Mouse (Mus musculus) CH12F3 (cell line): Measurements from ENCODE around the gene Mcm6.

Experiments used
- in situ Hi-C: fragments of 300-500 bp; cut with MboI; formaldehyde crosslinking; loops from 2 replicates; pipeline ENCODE4 v1.14.3; 2020; ENCODE audit warnings: low sequenced_read_pairs

Gene Mcm6

DNA sequence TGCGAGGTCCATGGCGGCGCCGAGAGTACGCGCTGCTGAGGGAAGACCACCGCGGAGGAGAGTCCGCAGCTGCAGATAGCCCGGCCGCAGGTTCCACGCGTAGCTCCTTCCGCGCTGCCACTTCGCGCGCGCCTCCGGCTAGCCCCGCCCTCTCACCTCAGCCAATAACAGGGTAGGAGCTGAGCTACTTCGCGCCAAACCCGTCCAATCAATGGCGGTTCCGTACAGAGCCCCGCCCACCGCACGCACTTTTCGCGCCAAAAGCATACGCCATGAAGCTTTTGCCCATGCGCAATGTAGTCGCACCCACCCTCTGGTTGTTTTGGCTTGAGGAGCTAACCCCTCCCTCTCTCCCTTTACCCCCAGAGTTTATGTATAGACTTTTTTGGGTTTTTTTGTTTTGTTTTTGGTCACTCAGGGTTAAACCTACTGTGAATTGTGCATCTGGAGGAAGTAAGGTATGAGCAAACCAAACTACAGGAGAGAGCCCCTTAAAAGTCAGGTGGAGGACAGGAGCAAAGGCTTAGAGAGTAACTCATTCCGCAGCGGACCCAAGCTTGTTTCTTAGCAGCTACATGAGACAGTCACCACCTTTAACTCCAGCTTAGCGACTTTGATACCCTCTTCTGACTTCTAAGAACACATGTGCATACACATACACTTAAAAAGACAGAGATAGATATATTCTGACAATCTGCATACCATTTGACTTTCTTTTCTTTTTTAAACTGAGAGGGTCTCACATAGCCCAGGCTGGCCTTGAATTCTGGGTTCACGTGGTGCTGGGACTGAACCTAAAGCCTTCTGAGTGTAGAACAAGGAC lies at the start of gene Mcm6:
Gene Mcm6 (minus strand): TSS at position 111 of the 823 bp plus-strand sequence.
- in situ Hi-C loops, result no loop called here

- in situ Hi-C loops, result no loop called here
Measured at GRCm38 (mm10) chr1:128406846-128407245, 47.4 kb upstream of the Mcm6 start.

DNA sequence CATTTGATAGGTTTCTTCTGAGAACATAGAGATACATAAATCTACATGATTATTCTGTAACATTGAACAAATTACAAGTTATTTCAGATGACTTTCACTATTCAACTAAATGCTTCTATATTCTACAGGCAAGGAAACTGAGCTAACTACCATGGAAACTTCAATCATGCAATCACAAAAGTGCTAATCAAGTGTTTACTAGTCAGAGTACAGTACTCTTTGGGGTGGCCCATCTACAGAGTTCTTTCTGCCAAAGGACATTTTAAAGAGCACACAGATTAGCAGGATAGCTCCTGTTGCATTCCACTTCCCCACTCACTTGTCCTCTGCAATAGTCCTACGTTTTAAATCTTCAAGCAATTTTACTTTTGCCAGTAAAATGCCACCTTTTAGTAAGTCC lies 46.2 kb upstream of the Mcm6 start:
- in situ Hi-C loops, result no loop called here

DNA sequence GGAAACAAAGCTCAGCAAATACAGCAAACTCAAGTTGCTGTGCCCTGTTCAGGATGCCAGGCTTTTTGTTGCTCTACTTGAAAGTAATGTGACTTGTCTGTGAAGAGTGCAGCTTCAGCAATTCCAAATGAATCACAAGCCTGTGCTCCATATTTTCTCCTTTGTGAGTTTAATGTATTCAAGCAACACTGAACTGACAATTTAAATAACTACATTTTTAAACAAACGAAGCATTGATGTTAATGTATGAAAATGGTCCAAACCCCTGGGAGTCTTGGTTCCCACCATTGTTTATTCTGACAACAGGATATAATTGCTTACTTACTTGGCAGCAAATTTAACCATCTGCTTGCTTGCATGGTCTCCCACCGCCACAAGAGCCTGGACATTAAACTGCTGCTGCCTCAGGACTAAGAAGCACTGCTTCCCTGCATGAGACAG lies 45.6 kb upstream of the Mcm6 start:
- in situ Hi-C loops, result no loop called here

- in situ Hi-C loops, result no loop called here
Measured at GRCm38 (mm10) chr1:128400926-128401325, 41.5 kb upstream of the Mcm6 start.

- in situ Hi-C loops, result no loop called here
Measured at GRCm38 (mm10) chr1:128399941-128400915, 40.8 kb upstream of the Mcm6 start.

GRCm38 (mm10) chr1:128398738-128399445 lies 39.4 kb upstream of the Mcm6 start:
- in situ Hi-C loops, result no loop called here

DNA sequence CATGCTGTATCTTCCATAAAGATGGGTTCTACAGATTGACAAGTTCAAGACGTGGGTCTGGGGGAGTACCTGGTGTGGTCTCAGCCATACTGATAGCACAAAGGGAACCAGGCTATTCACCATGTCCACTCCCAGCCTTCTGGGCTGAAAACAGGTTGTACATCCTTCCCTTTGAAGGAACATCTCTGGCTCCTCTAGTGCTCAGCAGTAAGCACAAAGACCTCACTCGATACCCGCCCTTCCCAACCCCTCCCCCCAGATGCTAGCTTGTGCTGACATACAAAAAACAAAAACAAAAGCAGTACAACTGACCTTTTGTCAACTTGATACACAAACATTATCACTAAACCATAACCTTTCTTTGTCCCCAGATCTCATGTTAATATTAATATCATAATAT lies 35.2 kb upstream of the Mcm6 start:
- in situ Hi-C loops, result no loop called here

GRCm38 (mm10) chr1:128392382-128392781 lies 32.9 kb upstream of the Mcm6 start:
- in situ Hi-C loops, result no loop called here

DNA sequence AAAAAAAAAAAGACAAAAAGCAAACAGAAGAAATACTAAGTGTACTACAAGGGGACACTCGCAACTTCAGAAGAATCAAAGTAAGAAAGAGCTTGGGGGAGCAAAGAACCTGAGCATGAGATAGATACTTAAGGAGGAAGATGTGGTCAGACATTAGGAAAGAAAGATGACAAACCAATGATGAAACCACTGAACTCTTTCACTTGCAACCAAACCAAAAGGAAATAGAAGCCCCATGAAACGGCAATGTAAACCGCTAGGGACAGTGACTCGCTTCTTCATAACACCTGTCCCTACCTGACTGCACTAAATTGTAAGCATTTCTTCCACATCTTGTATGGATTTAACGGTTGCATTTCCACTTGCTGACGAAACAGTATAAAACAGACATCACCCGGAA lies 27.0 kb upstream of the Mcm6 start:
- in situ Hi-C loops, result no loop called here

DNA sequence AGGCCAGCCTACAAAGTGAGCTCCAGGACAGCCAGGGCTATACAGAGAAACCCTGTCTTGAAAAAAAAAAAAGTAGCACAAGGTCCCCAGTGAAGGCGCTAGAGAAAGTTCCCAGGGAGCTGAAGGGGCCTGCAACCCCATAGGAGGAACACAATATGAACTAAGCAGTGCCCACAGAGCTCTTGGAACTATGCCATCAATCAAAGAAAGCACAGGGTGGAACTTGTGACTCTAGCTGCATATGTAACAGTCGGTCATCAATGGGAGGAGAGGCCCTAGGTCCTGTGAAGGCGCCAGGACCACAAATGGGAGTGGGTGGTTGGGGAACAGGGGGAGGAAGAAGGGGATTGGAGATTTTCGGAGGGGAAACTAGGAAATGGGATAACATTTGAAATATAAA lies 17.4 kb upstream of the Mcm6 start:
- in situ Hi-C loops, result no loop called here

DNA sequence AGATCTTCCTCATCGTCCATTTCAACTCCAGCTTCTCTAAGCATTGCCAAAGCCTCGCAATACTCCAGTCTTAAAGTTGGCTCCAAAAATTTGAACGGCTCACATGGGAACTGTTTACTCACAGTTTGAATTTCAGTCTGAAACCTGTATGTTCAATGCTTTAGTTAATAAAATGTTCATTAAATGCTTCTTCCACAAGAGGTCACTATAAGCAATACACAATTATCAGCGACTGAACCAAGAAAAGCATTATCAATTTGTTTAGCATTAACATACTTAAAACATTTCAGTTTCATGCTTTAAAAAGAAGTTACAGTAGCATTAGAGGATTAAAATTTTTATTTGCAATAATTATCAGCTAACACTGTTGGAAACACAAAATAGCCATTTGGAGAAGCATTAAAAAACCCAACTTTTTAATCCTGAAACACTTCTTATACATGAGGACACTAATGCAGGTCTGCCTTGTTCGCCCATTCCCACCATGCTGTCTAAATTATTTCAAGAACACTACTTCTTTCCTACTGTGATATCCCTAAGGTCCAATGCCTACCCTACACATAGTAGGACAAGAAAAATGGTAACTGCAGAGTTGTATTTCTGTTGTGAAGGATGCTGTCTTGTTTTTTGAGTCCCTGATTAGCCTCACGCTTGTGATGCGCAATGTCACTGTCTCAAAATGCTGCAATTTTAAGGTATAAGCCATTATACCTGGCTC lies 12.8 kb upstream of the Mcm6 start:
- in situ Hi-C loops, result no loop called here

DNA sequence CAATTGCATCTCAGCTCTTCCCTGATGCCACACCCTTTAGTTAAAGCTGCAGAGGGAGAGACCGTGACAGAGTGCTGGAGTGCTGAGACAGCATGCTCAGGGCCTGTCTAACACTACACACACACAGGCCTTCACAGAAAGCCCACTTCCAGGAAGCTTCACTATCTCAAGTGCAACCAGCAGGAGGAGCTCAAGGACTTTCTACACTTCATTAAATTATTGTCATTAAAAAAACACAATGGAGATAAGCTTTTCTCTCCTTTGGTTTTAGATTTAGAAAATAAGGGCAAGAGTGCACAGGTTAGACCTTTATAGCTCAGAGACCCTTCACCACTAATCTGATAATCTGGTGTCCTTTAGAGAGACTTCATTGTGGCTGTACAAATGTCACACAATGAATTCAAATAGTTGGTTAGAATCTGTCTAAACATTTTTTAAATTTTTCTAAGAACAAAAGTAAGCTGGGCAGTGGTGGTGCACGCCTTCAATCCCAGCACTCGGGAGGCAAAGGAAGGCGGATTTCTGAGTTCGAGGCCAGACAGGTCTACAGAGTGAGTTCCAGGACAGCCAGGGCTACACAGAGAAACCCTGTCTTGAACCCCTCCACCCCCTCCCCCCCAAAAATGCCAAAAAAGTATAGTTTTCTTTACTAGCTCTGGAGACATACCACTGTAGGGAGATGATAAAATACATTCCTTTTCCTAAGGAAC lies 9.4 kb upstream of the Mcm6 start:
- in situ Hi-C loops, result loop anchor here (5.0 kb wide), 1 partner anchor 458 kb away; no protein-coding TSS in a partner anchor

DNA sequence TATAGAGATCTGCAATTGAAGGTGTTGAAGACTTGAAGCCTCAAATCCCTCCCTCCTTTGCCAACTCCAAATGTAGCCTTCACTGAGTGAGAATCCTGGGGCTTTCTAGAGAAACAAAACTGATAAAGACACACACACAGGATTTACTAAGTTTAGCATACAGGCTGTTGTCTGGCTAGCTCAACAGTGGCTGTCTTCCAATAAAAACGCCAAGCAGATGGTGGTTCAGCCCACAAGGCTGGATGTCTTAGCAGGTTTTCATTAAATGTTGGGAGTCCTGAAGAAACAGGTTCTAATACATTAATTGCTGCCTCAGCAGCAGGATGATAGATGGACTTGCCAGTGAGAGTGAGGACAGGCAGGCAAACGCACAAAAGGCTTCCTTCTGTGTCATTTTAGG lies 1.1 kb upstream of the Mcm6 start:
- in situ Hi-C loops, result no loop called here

GRCm38 (mm10) chr1:128358916-128359553 lies 429 bp downstream of the Mcm6 start:
- in situ Hi-C loops, result no loop called here

DNA sequence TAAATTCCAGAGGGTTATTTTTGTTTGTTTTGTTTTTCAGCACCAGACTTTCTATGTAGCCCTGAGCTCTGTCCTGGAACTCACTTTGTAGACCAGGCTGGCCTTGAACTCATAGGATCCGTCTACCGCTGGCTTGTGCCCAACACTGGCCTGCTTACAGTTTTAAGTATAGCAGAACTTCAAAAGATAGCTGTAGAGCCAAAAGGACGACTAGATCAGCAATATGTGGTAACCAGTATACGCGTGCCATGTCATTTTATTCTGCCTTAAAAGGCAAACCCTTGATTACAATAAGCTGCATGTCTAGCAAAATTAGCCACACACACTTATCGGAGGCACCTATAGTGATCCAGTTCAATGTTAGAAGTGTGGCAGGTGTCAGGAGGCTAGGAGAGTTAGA lies 1.2 kb downstream of the Mcm6 start:
- in situ Hi-C loops, result no loop called here

- in situ Hi-C loops, result no loop called here
Measured at GRCm38 (mm10) chr1:128357452-128357851, 2.0 kb downstream of the Mcm6 start.

GRCm38 (mm10) chr1:128353092-128353491 lies 6.4 kb downstream of the Mcm6 start:
- in situ Hi-C loops, result no loop called here

DNA sequence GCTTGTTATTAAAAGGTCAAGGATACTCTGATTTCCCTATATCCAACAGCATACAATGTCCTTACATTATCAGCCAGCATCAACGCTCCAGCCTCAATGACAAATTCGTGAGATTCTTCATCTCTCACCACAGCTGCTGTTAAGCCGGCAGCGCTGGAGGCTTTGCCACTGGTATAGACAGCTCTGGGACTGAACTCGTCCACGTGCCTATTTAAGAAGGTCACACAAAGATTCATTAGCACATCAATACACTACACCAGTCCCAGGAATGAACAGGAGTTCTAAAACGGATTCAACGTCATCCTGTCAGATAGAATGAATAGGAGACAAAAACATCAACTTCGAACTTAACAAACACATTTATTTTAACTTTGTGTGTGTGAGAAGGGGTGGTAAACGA lies 15.2 kb downstream of the Mcm6 start:
- in situ Hi-C loops, result no loop called here
